Mouse (Mus musculus) cerebellum, adult 2 months (tissue): ENCODE measurements around the gene Creb3.

Source experiments
- CTCF ChIP-seq: fragments of 200-500 bp; IDR thresholded peaks from 2 replicates; pipeline ENCODE4 v1.5.1; 2011; ENCODE audit warnings: low read depth, mild to moderate bottlenecking, control low read depth, low read length, moderate library complexity, borderline replicate concordance; ENCODE audit not compliant: insufficient read depth
- POLR2A ChIP-seq: fragments of 200-500 bp; IDR thresholded peaks from 2 replicates; pipeline ENCODE4 v1.6.1; 2011; ENCODE audit warnings: low read length, control low read depth, borderline replicate concordance; ENCODE audit not compliant: insufficient read depth

- TF ChIP-seq POLR2A (no peak), CTCF (no peak)
Observed at GRCm38 (mm10) chr4:43542044-43542443, 20.1 kb upstream of the Creb3 start.
